14 mouse cellular contexts compared by ENCODE assay signal in the genomic region with DNA sequence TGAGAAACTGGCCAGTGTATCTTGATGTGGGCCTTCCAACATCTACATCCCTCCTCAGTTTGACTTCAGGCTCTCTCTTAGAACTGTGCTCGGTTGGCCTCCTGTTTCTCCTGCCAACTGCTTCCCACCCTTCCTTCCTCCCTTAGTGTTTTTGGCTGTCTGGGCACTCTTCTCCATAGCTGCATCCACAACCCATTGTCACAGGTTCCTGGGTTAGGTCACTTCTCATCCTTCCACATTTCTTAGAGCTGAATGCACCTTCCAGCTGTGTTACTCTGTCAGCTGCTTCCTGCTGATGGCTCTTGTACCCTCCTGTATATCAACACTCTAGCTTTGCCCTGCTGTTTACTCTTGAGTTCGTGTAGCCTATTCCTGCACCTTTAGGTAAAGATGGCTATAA.
A peak's percentile ranks its signal among the peaks of the same experiment; 100 is the strongest.
DNase-seq lines count a peak whose midpoint lies in the region; TF ChIP-seq lines count a peak whose summit lies in the region.
"Had no signal": no experiment of that assay in that cellular context is flagged by ENCODE, and none has a peak within 500 bp of the region (broad histone marks: within the 10 kb centered on the region; RNA-seq: fewer than 3 reads in every experiment).

No protein-coding gene starts in this region.

- no peak for TF ChIP-seq CTCF in layer of hippocampus, adult 2 months (conservative IDR thresholded peaks at IDR 0.05)

- H3K27ac ChIP-seq in layer of hippocampus, adult 2 months = peak overlapping the region; percentile 28; the same call in 1 of the 2 replicates
- H3K27ac ChIP-seq: forebrain, embryonic 15.5 days; hindbrain, postnatal 0 days; liver, embryonic 13.5 days; midbrain, embryonic 13.5 days had no signal

- no peak overlapping the region for H3K4me3 ChIP-seq in layer of hippocampus, adult 2 months
- H3K4me3 ChIP-seq: forebrain, embryonic 15.5 days; liver, embryonic 13.5 days; midbrain, embryonic 13.5 days had no signal

- peak; percentile 19 for DNase-seq in adrenal gland, adult 8-10 months
- DNase-seq in adrenal gland, postnatal 10 days = no peak
- no peak for DNase-seq in layer of hippocampus, adult 2 months (ENCODE audit: low spot score in 2 of 2)
- no peak for DNase-seq in layer of hippocampus, postnatal 10 days (ENCODE audit: low spot score in 2 of 2)
- peak; percentile 25 to 69 for DNase-seq in kidney, postnatal 25 days
- DNase-seq in skeletal muscle tissue, adult 2 months (ENCODE audit: low read depth, low spot score) = peak; percentile 18
- DNase-seq in cerebellum, postnatal 4 days (ENCODE audit: low spot score in 2 of 2) = no peak
- DNase-seq in thymus, postnatal 14 days = no peak
- DNase-seq: cerebellum, adult 18-20 months; liver, embryonic 13.5 days; spleen, adult 18-20 months had no signal

Comparison
In these comparisons a context has a peak if more than half of its experiments do, and no peak if none do; other contexts are left out.
1. DNase-seq: peak in adrenal gland, adult 8-10 months (single experiment), kidney, postnatal 25 days (2 of 2) and skeletal muscle tissue, adult 2 months (single experiment); none in adrenal gland, postnatal 10 days (single experiment), layer of hippocampus, adult 2 months (0 of 2), layer of hippocampus, postnatal 10 days (0 of 2), cerebellum, postnatal 4 days (0 of 2) and thymus, postnatal 14 days (single experiment).